Mouse (Mus musculus): ENCODE data around the gene Gnaq.
"Not testable (repeated sequence)": the region's sequence is repeated elsewhere in the genome, so short reads cannot be mapped to it uniquely, and the experiment has no call there.

The Gnaq gene

DNA sequence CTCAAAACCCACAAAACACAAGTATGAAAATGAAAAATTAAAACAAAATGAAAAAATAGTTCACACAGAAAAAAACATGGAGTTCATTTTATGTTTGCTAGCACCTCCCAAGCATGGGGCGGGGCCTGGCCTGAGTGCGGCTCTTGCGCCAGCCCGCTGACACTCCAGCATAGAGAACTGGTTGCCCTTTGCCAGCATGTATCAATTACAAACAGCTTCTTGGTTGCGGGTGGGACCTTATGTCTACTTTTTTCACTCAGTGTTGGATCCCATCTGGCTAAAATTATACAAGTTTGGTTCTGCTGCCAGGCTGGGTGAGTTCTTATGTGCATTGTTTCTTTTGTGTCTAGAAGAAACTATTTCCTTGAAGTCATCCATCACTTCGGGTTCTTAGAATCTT lies 14.8 kb downstream of the Gnaq start:
- no peak for DNase-seq (ENCODE audit: low spot score)

DNA sequence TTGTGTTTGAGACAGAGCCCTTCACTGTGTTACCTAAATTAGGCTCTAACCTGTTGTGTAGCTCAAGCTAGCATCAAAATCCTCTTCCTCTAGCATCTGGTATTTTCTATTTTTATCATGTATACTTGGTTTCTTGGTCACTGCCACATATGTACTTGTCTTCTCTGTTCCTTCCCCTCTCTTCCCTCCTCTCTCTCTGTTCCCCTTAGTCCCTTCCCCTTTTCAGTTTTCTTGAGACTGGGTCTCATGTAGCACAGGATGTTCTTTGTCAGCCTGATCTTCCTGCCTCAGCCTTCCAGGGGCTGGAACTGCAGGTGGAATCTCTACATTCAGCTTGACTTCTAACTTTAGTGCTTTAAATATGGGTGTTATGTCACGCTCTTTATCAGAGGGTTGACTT lies 16.5 kb downstream of the Gnaq start:
- no peak for DNase-seq (ENCODE audit: low spot score)

DNA sequence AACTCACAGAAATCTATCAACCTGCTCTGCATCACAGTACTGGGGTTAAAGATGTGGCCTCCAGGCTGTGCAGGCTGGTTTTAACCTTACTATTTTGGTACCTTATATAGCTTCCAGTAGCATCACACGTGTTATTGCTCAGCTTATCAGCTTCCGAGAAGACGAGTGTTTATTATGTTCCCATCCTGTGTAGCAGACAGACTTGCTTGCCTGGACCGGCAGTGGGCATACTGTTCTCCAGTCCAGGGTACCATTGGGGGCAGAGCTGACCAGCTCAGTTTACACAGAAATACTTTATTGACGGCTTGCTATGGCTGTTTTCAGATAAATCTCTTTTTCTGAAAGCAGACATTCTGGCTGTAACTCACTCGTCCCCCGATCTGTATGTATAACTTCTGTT lies 17.7 kb downstream of the Gnaq start:
- DNase-seq (ENCODE audit: low spot score), result no peak

- no peak for DNase-seq (ENCODE audit: low spot score)
Measured at GRCm38 (mm10) chr19:16153851-16154250, 21.2 kb downstream of the Gnaq start.

GRCm38 (mm10) chr19:16154480-16154879 lies 21.8 kb downstream of the Gnaq start:
- DNase-seq (ENCODE audit: low spot score), result no peak

GRCm38 (mm10) chr19:16157120-16157519 lies 24.5 kb downstream of the Gnaq start:
- DNase-seq (ENCODE audit: low spot score), result no peak

GRCm38 (mm10) chr19:16160759-16161158 lies 28.1 kb downstream of the Gnaq start:
- no peak for DNase-seq (ENCODE audit: low spot score)

- DNase-seq (ENCODE audit: low spot score), result no peak
Measured at GRCm38 (mm10) chr19:16161222-16161621, 28.6 kb downstream of the Gnaq start.

DNA sequence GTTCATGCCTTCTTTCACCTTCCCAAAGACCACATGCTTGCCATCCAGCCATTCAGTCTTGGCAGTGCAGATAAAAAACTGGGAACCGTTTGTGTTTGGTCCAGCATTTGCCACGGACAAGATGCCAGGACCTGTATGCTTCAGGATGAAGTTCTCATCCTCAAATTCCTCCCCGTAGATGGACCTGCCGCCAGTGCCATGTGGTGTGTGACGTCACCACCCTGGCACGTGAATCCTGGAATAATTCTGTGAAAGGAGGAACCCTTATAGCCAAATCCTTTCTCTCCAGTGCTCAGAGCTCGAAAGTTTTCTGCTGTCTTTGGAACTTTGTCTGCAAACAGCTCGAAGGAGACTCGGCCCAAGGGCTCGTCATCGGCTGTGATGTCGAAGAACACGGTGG lies 31.8 kb downstream of the Gnaq start:
- not testable (repeated sequence) for DNase-seq (ENCODE audit: low spot score)

GRCm38 (mm10) chr19:16167185-16167584 lies 34.6 kb downstream of the Gnaq start:
- no peak for DNase-seq (ENCODE audit: low spot score)

GRCm38 (mm10) chr19:16168192-16168591 lies 35.6 kb downstream of the Gnaq start:
- no peak for DNase-seq (ENCODE audit: low spot score)

DNA sequence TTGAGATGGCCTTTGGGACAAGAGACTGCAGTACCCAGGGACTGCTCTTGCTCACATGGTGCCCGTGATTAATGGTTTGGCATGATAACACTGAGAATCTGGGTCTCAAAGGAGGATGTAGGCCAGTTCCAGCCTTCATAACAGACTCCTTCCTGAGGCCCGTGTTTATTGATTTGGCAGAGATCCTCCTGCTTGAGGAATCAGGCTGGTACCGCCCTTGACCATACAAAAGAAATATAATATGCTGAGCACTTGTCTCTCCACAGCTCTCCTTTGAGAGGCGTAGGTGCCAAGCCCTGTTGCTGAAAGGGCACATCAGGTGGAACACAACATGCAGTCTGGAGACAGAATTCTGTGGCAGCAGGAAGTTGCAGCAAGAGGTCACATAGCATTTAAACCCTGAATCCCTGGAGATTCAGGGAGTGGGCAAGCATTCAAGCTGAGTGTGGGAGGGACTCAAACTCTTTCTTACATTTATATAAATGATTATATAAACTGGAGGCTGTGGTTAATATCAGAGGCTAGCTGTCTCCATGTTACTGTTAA lies 36.1 kb downstream of the Gnaq start:
- no peak for DNase-seq (ENCODE audit: low spot score)

DNA sequence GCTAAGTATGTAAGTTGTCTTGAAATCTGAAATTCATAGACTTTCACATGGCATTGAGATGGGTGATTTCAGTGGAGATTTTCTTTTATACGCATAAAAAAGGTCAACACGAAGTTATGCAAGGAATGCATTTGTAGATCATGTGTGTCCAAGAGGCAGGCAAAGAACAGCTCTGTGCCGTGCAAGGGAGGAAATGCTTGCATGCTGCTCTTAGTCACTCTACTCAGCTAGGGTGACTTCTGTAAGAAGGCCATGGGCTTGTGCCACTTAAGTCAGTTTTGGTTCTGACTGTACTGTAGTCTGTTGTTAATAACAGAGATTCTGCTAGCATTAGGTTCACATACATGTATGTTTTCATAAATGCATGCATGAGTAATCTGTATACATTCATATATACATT lies 38.1 kb downstream of the Gnaq start:
- no peak for DNase-seq (ENCODE audit: low spot score)

GRCm38 (mm10) chr19:16173721-16174120 lies 41.1 kb downstream of the Gnaq start:
- DNase-seq (ENCODE audit: low spot score), result no peak

- DNase-seq (ENCODE audit: low spot score), result no peak
Measured at GRCm38 (mm10) chr19:16176426-16176825, 43.8 kb downstream of the Gnaq start.

- DNase-seq (ENCODE audit: low spot score), result no peak
Measured at GRCm38 (mm10) chr19:16177139-16177727, 44.6 kb downstream of the Gnaq start.

GRCm38 (mm10) chr19:16181258-16181657 lies 48.6 kb downstream of the Gnaq start:
- DNase-seq (ENCODE audit: low spot score), result no peak

DNA sequence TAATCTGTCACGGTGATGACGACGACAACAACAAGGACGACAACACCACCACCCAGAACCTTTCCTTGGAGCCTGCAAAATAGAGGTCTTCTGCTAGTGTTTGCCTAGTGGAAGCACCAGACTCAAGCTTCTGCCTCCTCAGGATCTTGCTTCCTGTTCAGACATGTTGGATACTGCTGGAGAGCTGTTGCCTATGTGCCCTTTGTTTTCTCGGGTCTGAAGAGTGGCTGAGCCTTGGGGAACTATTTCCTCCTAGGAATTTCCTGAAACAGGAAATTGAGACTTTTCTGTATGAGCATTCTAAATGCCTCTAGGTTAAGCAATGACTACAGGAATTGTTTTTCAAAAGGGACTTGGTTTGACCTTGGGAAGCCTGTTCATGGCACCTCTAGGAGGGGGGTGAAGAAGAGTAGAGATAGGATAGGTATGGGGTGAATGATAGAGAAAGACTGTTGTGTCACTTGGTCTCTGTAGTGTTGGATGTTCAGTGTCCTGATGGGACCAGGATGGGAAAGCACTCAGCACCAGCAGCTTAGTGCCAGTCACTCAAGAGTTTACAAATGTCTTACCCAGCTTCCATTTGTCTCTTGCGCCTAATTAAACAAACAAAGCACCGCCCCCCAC lies 49.3 kb downstream of the Gnaq start:
- DNase-seq (ENCODE audit: low spot score), result no peak

DNA sequence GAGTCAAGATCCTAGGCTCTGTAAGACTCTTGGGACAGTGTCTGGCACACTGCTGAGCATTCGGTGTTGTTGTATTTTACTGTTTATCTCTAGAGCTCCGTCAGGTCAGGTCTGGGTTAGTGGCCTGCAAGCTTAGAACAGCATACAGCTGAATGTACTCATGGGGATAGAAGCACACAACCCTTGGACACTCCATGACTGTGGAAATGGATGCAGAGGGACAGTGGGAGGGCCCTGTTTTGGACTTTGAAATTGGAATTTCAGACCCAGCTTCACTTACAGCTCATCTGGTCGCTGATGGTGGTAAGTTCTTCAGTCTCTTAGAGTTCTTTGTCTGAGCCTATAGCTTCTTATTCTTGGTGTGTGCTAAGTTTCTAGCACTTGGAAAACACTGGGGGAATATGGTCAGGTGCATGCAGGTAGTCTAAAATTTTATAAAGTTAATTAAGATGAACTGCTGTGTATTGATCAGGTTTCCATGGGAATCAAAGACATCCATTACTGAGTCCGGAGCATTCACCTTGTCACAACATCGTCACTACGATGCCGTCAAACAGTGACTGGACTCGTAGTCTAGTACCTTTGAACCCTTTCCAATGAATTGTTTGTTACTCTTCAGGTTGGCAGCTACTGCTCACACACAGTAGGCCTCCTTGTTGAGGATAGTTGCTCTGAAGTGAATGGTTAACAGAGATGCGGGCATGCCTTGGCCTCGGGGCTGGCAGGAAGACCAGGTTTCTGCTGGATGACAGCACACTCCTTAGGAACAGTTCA lies 51.1 kb downstream of the Gnaq start:
- DNase-seq (ENCODE audit: low spot score), result no peak

GRCm38 (mm10) chr19:16186984-16187383 lies 54.4 kb downstream of the Gnaq start:
- no peak for DNase-seq (ENCODE audit: low spot score)

DNA sequence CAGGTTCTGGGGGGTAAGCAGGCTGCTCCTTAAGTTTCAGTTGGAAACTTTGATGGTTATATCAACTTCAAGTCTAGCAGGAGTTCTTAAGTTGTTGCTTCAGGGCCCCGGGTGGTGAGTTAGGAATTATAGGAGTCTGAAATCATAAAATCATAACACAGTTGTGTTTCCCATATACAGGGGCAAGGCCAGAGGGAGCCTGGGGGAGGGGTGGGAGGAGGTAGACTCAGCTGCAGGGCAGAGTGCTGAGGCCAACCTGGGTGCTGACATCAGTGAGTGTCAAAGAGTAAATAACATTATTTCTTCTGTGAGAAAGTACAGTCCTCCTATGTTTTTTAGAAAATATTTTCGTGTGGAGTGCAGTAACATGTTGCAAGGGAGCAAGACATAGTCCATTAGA lies 55.3 kb downstream of the Gnaq start:
- DNase-seq (ENCODE audit: low spot score), result no peak

- DNase-seq (ENCODE audit: low spot score), result no peak
Measured at GRCm38 (mm10) chr19:16189066-16189765, 56.6 kb downstream of the Gnaq start.

DNA sequence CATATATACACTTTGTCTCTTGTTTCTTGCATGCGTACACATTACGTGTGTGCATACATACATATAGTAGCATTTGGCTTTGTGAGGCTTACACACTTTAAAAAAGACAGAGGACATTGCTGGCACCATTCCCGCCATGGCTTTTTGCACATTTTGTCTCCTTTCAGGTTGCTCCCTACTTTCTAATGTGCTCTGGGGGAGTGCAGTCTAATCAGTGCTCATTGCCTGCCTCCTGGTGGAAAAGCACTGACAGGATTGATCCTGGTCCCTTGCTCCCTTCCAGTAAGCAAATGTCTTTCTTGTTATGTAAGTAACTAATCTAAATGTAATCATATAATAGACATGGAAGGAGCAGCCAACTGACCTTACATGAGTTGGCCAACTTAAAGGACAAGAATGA lies 65.5 kb downstream of the Gnaq start:
- DNase-seq (ENCODE audit: low spot score), result no peak
